Mouse (Mus musculus) left cerebral cortex, adult 8-10 months (tissue): Measurements from ENCODE around the gene Exd2. TPM values are rescaled to one million over a fixed set of nuclear protein-coding genes. Genes with fewer than 3 reads are reported as not detected.

Source experiments
- DNase-seq, 2 experiments: peaks; one replicate each; pipeline ENCODE4 v3.0.0; 2022; ENCODE audit warnings: low spot score in 2 of 2
- total RNA-seq, 4 experiments: library from RNA; stranded (reverse); gene quantifications; 2 replicates each; pipeline ENCODE4 v1.2.4; 2022

Gene Exd2
- total RNA-seq, 4 experiments from 2014 or later, result 89.9 to 97.8 (median 94.5) TPM

DNA sequence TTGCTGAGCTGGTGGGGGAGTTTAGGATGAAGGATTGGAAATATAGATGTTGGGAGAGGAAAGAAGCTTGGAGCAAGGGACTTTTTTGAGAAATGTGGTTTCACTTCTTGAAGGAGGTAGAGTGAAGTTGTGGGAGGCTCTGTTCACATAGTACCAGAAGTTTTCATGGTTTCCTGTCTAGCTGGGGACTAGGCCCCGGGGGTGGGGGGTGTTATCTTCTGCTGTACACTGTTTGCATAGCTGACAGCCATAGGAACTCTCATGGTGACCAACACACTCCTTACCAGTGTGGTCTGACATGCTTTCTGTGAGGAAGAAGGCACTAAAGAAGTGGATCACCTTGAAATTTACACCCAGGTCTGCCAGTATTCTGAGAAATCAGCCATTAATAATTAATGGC lies 32.8 kb downstream of the Exd2 start:
- no peak for DNase-seq

DNA sequence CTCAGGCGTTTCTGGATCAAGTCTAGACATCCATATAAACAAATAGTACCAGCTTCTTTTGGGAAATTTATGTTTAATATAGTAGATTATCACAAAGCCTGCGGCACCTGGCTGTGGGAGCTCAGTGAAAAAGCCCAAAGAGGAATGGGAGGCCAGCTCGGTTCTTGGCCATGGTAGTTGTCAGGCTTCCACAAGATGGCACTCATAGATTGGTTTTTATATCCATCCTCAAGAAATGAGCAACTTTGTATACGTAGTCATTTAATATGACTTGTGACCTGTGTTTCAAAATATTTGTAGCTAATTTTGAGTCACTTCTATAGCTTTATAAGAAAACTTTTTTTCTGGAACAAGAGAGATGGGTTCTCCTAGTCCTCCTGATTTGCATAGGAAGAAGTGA lies 35.5 kb downstream of the Exd2 start:
- DNase-seq, result no peak

DNA sequence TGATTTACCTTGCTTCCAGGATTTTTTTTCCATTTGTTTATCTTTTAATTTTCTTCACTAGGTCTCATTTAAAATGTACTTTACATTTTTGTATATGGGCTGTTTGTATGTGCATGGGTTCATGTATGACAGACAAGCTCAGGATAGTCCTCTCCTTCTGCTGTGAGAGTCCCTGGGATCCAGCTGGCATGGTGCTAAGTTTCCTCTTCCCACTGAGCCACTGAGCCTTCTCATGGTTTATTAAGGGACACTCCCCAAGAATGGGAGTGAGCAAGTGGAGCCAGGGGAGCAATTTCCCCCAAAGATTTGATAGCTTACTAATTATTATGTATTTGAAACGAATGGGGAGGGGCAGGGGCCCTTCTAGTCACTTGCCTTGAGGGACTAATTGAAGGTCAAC lies 37.6 kb downstream of the Exd2 start:
- no peak for DNase-seq

DNA sequence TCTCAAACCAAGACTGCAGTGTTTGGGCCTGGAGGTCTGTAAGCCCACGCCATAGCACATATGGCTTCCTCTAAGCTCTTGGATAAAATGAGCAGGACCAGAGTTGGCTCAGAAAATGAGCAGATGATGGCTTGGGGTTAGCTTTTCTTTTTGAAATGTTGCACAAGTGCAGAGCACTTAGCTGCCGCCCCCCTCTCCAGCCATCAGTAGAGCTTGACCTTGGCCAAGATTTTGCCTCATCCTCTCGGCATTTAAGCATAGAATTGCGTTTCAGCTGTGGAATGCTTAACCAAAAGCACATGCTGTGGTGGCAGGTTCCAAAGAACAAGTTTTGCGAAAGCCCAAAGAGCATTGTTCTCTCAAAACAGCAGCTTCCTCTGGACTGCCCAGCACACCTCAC lies 41.8 kb downstream of the Exd2 start:
- no peak for DNase-seq

GRCm38 (mm10) chr12:80507041-80507745 lies 44.3 kb downstream of the Exd2 start:
- no peak for DNase-seq

GRCm38 (mm10) chr12:80517977-80518376 lies 55.1 kb downstream of the Exd2 start, which contains the start of gene Galnt16:
Galnt16 (plus strand) TSS chr12:80518277.
- DNase-seq, result no peak

DNA sequence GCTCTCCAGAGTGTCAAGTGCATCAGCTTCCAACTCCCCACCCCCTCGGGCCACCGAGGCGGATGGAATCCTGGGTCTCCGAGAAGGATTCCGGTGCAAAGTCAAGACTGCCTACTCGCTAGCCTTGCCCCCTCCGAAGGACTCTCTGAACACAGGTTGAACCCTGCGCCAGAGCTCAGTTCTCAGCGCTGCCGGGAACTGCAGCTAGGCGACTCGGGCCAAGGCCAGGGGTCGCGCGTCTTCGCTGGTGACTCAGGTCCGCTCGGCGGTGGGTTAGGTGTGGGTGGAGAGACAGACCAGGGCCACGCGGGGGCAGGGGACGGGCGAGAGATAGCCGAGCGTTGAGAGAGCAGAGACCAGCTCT lies 55.5 kb downstream of the Exd2 start:
- peak in 1 of 2 experiments; percentile 24 for DNase-seq

- peak; percentile 36 to 43 for DNase-seq
These were observed 56.1 kb downstream of the Exd2 start for GRCm38 (mm10) chr12:80518757-80519620.

DNA sequence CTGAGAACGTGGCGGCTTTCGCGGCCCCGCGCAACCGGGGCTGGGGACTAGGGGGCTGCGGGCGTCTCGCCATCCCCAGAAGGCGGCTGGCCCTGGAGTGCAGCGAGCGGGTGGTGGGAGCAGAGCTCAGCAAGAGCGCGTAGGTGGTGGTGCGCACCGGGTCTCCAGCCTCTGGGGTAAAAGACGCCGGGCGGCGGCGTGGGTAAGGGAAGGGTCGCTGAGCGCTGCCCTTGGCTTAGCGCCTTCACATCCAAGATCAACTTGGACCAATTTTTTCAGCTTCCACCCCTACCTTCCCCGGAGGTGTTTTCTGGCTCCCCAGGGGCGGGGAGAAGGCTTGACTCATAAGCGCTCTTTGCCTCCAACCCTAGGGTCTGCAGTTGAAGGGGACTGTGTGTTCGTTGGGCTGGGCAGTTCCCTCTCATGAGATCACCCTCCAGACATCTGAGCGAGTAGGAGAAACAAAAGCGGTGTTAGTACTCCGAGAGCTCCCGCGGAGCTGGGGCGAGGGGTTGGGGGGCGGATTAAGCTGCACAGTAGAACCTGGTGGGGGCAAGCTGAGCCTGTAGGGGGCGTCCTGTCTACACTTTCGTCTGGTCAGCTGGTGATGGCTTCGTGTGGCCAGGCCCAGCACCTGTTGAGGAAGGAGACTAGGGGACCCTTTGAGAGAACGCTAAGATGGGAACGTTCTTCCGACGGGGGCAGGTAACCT lies 56.9 kb downstream of the Exd2 start:
- peak; percentile 50 to 58 for DNase-seq

- no peak for DNase-seq
These were observed 59.1 kb downstream of the Exd2 start for GRCm38 (mm10) chr12:80522006-80522405.

- DNase-seq, result no peak
These were observed 61.5 kb downstream of the Exd2 start for GRCm38 (mm10) chr12:80524276-80524921.

- no peak for DNase-seq
These were observed 62.6 kb downstream of the Exd2 start for GRCm38 (mm10) chr12:80525513-80525912.

GRCm38 (mm10) chr12:80526511-80526910 lies 63.6 kb downstream of the Exd2 start:
- no peak for DNase-seq

GRCm38 (mm10) chr12:80527727-80528389 lies 65.0 kb downstream of the Exd2 start:
- peak; percentile 43 to 46 for DNase-seq

DNA sequence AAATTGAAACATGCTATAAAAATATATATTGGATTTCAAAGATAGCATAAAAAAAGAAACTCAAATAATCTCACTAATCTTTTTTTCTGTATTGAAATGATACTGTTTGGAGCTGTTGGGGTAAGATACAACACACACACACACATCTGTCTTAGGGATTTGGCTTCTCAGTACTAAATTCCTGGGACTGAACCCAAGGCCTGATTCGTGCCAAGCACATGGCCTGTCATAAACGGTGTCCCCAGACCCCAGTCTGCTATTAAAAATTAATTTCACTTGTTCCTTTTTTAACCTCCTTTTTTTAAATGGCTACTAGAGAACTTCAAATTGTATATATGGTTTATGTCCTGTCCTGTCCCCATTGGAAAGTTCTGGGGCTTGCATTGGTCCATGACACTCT lies 67.2 kb downstream of the Exd2 start:
- no peak for DNase-seq

DNA sequence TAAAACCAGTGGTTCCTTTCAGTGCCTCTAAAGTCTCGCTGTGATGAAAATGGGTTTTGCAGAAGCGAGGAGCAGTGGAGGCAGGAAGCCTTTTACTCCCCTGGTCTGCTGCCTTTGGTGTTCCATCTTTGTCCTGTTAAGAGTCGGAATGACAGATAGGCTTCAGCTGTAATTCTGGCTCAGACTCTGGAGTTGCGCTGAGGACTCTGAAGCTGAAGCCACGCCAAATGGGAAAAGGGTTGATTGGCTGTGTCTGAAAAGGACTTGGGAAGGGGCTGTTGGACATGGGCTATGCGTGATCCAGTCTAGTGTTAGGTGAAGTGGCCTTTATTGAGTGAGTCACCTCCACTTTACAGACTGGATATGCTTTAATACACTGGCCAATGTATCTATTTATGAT lies 67.7 kb downstream of the Exd2 start:
- no peak for DNase-seq

DNA sequence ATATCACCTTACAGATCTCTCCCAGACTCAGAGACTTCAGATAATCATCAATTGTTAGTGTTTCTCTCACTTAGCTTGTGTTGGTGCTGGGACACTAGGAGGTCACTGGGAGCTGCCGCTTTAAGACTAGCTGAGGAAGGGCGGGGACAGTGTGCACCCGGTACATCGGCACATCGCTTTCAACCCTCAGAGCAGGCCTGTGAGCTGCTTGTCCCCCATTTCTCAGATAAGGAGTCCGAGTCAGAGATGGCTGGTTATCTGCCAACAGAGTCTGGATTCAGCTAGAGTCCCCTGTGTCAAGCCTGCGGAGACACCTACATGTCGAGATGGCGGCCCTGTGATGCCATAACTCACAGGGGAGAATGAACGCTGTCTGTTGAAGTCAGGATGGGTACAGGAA lies 68.7 kb downstream of the Exd2 start:
- no peak for DNase-seq

DNA sequence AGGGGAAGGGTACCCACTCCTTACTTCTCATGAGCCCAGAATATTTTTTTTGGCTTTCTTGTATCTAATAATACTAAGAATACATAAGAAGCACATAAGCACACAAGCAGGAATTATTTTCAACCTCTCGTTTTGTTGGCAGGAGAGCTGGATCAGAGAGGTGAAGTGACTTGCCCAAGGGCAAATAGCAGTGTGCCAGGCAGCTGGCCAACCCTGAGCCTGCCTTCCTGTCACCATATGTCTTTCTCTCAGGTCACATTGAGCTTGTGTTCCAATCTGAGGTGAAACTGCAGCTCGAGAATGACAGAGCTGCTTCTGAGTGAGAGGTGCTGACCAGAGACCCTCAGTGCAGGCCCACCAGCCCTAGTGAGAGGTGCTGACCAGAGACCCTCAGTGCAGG lies 71.0 kb downstream of the Exd2 start:
- no peak for DNase-seq

DNA sequence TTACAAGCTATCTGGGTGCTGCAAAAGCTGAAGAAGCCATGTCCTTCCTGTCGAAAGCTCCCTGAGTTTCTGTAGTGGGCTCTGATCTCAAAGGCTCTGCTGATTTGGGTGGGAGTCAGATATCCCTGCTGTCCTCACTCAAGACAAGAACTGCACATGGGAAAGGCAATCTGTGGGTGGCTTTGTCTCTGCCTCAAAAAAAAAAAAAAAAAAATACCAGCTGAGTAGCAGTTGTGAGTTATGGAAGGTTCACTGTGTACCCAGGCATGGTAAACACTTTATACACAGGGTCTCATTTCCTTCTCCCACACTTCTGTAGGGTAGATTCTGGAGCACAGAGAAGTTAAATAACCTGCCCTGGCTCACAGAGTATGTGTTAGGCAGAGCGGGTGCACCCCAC lies 74.4 kb downstream of the Exd2 start:
- no peak for DNase-seq

DNA sequence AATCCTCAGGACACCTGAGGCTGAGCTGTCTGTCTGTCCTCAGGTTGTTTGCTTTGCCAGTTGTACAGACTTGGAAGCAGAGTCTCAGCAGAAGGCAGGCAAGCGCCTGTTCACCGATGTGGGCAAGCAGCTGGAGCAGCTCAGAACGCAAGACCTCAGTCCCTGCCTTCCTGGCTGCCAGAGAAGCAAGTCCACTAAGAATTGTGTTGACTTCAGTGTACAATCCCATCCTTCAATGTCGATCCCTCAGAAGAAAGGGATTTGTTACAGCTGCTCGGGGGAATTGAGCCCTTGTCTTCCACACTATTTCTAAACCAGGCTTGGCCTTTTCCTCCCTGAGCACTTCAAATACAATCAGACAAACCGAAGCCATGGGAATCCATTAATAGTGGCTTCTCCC lies 75.4 kb downstream of the Exd2 start:
- DNase-seq, result no peak

- peak in 1 of 2 experiments; percentile 46 for DNase-seq
These were observed 82.4 kb downstream of the Exd2 start for GRCm38 (mm10) chr12:80545310-80545709.
